Mouse (Mus musculus) spleen, postnatal 36 days (tissue): ENCODE results near the gene Foxl2.

ENCODE experiments used
- DNase-seq, 2 experiments: peaks; one replicate each; pipeline ENCODE4 v3.0.0; 2022; ENCODE audit warnings: low spot score in 2 of 2, mixed read lengths in 1 of 2

Gene Foxl2

DNA sequence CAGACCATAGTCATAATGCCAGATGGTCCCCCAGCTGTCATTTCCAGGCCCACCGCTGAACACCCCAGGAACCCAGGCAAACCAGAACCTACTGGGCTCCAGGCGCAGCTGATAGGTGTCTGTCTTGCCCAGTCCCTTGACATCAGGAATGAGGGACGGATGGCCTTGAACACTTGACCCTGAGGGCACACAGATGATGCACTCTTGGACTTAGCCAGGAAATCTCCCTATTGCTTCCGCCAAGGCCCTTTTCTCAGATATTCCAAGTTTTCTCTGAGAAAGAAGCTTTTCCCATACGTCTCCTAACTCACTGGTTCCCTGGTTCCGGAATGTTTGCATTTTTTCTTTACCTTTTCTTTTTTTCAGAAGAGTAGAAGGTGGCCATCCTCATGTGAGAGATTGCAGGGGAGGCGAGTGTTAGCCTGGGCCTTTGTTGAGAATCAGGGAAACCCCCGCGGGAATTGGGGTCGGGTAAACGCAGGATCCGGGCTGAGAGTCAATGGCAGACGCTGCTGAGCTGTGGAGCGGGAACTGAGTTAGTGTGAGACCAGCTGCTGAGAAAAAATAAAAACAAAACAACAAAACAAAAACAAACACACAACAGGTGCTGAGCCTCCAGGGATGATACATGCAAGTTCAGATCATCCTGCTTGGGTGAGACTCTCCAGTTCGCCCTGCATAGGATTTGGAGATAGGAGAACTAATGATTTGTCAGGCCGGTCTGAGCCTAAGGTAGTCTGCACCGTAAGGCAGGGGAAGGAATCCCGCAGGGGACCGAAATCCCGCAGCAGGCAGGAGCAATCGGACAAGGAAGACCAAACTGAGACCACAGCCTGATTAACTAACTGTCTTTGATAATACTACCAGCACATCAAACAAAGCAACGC is 6.7 kb downstream of the Foxl2 start:
- no peak for DNase-seq

DNA sequence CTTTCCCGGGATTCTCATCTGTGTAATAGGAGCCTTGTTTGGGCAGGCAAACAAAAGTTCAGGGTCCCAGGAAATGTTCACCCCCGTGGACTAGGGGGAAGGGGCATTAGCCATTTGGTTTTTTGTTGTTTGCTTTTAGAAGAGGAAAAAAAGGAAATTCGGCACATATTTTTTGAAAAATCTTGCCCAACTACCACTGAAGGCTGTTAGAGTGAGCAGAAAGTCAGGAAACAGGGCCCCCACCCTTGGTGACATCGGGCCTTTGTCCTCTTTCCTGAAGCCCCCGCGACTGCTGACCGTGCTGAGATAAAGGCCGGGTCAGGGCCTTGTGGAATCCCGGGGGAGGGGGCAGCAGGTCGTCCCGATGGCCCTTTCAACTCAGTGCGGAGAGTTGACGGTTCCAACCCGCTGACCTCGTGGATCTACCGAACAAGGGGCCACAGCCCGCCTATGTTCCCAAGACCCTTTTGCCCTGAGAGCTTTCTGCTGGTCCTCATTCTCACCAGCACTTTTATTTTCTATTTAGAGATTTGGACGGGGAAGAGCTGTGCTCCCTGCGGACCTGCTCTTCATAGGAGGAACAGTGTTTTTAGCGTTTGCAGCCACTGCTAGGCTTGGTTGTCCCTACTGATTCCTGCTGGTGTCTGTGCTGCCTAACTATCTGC is 7.5 kb downstream of the Foxl2 start:
- DNase-seq, result no peak

DNA sequence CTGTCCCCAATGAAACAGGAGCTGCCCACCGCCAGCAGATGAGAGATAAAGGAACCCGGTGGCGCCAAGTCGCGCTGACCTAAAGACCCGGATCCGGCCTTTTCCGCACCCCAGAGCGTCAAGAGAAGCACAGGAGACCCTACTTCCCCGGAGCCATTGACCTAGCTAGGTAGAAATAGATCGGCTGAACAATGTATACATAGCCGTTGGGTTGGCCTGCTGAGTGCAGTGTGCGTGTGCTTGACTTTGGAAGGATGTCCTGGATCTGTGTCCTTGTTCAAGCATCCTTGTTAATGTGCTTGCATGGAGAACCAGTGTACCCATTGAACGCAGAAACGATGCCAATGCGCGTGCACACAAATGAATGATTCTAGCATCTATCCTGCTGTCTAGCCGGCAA is 8.6 kb downstream of the Foxl2 start:
- DNase-seq, result no peak

DNA sequence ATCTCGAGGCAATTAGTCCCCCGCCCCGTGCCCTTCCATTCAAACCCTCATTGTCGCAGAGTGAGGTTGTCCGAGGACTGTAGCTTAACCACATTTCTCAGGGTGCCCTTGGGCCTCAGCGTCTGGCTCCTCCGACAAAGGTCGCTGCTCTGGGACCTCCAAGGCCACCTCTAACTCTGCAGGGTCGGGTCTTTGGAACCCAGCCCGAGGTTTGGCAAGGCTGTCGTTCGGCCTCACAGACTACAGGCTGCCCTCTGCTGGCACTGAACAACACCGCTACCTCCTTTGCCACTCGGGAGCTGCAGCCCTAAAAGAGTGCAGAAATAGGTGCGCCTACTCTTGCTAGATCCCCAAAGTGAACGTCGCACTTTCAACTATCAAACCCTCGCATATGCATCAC is 10.0 kb downstream of the Foxl2 start:
- no peak for DNase-seq

DNA sequence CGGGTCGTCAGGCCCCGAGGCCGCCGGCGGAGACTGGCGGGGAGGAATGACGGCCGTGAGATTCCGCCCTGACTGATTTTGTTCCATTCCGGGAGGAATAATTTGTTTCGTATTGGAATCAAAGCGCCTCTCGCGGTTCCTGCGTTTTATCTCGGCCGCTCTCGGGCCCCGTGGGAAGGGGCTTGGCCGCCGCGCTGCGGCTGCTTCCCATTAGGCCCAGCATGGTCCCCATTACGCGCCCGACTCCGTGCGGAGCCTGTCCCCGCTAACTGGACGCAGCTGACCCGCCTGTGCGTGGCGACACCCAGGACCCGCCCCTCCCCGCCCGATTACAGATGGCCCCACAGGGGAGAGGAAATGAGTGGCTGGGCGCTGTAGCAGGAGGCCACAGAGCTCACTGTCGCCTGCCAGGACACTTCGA is 18.0 kb downstream of the Foxl2 start:
- DNase-seq, result no peak

DNA sequence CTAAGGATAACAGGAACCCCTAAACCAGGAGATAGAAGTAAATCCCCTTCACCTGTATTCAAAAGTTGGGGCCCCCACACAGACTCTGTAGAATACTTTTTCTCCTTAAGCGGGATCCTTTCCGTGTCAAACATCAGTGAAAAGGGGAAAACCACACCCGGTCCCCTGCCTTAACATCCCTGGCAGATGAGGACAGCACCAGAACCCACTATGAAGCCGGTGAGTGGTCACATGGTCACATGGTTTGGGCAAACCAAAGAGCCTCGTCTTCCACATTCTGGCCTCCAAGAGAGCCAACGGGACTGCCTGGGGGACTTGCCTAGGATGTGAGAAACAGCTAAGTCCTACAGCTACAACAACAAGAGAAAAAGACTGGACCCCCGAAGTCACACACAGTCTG is 18.5 kb downstream of the Foxl2 start:
- no peak for DNase-seq

DNA sequence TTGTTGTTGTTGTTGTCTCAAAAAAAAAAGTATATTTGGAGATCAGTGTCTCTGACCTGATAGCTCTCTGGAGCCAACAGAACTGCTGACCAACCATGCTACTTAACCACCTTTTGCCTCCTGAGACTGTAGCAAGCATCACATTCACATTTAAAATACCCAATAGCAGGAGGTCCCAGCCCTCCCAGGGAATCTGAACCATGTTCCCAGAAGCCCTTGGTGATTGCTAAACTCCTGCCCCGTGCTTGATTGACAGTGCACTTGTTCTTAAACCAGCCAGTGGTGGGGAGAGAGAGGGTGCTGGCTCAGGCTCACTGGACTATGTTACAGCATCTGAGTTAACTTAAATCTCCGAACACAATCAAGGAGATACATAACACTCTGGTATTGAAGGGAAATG is 19.8 kb downstream of the Foxl2 start:
- no peak for DNase-seq

DNA sequence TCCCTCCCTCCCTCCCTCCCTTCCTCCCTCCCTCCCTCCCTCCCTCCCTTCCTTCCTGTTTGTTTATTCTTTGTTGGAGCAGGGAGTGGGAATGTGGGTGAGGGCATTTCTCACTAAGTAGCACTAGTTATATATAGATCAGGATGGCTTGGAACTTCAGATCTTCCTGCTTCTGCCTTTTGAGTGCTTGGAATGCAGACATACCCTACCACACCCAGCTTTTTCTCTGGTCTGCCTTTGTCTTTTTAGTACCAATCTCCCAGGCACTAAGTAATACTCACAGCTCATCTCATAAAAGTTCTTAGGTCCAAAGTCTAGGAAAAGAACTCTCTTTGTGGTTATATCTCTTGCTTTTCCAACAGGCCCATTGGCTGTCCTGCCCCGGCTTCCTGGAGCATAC is 21.0 kb downstream of the Foxl2 start:
- DNase-seq, result no peak

DNA sequence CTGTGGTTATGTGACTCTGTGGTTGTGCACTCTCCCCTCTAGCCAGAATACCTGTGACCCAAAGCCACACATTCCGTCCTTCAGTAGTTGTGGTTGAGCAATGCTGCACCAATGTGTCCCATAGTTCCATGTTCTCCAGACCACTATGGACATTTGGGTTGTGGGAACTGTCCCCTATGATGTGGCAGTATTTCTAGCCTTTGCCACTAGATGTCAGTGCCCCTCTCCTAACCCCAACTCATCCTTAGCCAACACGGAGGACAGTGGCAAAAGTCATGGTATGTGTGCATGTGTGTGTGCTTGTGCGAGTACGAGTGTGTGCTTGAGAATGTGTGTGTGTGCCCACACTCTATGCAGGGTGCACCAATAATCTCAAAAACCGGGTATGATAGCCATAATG is 21.4 kb downstream of the Foxl2 start:
- DNase-seq, result no peak

DNA sequence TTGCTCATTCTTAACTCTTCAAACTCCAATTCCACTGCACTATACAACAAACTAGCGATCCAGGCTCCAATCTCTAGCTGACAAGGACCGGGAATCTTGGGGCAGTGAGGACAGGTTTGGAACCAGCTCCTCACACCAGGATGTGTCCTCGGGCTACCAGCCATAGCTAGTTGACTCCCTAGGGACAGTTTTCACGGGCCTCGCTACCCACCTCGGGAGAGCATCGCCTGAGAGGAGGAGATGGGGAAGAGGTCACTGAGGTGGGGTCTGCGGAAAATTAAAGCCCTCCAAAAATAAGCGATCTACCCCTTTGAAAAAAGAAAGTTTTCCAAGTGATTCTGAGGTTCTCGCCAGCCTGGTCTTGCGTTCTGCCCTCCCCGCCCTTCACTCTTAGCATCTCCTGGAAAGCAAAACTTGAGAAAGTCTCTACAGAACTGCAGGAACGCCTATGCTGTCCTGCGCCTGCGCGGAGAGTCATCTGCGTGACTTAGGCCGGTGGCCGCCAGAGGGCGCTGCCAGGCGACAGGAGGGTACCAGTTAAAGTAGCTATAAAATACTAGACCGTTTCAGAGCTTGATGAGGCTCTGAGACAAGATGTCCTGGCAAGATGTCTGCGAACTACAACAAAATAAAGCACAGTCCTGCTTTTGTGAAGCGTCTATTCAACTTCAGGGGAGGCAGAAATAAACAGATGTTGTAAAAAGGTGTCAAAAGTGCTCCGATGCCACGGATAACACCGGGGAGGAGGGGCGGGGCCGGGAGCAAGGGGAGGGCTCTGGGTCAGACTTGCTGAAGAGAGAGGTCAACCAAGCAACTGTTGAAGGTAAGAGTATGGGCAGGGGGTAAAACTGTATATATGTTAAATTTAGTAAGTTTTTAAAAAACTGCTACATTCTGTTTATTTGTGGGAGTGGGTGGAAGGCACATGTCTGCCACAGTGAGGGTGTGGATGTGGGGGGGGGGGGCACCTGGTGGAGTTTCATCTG is 24.6 kb downstream of the Foxl2 start:
- DNase-seq, result peak; percentile 85 to 88

DNA sequence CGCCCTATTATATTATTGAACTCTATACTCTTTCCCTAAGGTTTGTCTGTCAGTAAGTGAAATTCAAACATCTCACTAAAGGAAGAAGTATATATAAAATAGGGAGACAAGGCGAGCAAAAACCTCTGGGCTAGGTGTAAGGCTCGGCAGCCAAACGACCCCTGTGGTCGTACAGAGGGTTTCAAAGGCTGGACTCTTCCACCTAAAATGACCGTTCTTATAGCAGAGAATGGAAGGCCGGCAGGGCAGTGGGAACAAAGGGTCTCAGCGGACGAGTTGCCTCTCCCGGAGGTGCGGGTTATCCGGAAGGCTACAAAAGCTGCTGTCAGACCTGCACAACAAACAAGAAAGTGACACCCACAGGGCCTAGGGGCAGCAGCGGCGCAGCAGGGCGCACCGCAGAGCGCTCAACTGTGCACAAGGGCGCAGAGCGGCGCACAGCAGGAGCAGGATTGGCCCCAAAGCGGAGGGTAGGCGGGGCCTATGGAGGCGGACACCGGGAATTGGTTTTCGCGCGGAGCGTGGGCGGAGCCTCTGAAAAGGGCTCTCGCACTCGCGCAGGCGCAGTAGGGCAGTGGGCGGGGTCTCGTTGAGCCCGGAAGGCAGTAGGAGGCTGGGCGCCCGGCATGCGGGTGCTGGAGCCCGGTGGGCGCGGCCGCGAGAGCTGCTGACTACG is 30.9 kb downstream of the Foxl2 start, which contains the start of gene Faim:
Gene Faim, plus strand, starts transcription at position 574 of the 676 bp plus-strand sequence.
- DNase-seq, result peak; percentile 99 to 100

DNA sequence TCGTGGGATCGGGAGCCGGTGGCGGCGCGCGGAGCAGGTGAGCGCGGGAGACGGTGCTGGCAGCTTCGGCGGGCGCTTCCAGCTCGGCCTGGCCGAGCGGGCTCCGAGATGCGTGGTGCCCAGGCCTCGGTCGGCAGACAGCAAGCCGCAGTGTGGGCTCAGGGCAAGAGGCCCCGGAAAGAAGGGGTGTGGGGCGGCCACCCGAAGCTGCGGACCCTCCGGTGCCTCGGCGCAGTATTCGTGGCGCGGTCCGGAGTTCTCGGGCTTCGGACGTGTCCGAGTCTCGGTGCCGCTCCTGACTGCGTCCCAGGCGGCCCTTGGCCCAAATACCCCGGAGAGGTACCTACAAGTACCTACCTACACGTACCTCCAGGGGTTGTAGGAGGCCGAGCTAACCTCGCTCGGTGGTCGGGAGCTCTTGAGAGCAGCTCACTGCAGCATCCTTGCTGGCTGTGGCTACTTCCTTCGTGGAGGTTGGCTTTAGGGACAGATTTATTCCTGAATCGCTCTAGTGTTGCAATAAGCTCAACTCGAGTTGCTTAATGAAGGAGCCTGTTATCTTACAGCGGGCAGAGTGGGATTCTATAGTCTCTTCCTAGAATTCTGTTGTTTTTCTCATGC is 31.5 kb downstream of the Foxl2 start:
- DNase-seq, result no peak

DNA sequence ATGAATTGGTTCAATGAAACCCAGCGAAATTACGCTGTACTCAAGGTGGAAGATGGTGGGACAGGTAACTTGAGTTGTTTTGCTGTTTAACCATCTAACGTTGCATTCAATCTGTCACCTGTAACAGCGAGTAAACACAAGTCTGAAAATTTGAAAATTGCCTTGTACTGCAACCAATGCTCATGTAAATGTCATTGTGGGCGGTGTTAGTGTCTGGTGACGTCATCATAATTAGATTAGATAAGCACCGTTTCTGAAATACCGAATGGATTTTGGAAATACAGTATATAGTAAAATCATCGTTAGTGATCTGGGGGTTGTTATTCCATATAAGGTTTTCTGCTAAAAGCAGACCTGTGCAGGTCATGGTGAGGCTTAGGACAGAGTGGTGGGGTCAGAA is 32.0 kb downstream of the Foxl2 start:
- no peak for DNase-seq

DNA sequence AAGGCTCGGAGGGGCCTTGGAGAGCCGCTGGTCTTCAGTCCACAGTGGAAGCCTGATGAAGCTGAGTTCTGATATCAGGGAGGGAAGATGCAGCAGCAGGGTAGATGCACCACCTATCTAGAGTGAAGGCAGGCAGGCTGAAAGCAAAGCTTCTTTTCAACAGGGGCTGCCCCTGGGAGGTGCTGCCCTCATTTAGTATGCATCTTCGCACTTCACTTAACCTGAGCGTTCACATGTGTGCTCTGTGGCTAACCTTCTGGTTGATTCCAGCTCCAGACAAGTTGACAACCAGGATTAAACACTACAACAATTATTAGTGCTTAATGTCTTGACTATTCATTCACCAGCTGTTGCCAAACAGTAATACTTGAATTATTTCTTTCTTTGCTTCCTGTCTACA is 39.0 kb downstream of the Foxl2 start:
- peak; percentile 27 to 38 for DNase-seq

DNA sequence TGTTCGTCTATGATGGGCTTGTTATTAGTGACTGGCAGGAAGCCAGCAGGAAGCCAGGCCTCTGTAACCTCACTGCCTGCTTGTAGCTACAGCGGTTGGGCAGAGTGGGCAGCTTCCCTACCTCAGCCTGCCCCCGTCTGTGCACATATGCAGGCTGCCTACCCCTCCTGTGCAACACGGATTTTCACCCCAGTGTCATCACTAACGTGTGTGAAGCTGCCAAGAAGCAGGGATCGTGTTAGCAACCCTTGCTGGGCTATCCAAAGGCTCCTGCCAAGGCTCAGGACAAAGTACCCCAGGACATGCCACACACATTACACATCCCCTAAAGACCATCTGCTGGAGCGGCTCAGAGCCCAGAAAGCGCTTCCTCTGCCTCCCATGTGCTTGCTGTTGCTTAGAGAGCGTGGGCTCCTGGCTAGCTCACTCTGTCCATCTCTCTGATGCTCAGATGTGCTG is 44.8 kb downstream of the Foxl2 start:
- no peak for DNase-seq

DNA sequence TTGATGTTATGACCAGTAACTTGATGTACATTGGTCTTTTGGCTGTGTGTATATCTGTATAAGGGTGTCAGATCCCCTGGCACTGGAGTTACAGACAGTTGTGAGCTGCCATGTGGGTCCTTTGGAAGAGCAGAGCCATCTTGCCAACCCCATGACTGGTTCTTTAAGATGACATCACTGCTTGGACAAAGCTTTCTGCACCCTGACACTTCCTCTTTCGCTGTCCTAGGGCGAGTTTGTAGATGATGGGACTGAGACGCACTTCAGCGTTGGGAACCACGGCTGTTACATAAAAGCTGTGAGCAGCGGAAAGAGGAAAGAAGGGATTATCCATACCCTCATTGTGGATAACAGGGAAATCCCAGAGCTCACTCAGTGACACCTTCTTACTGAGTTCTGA is 46.2 kb downstream of the Foxl2 start:
- DNase-seq, result no peak
